Mouse (Mus musculus) spleen, adult 2 months (tissue): ENCODE results near the gene AW822073.
"Not testable (repeated sequence)": the region's sequence is repeated elsewhere in the genome, so short reads cannot be mapped to it uniquely, and the experiment has no call there.

ENCODE experiments used
- CTCF ChIP-seq: fragments of 200-500 bp; IDR thresholded peaks from 2 replicates; pipeline ENCODE4 v1.5.1; 2011; ENCODE audit warnings: mild to moderate bottlenecking, inconsistent platforms; ENCODE audit not compliant: insufficient read depth, insufficient read length, insufficient replicate concordance; ENCODE audit errors: extremely low read depth
- POLR2A ChIP-seq: fragments of 200-500 bp; IDR thresholded peaks from 2 replicates; pipeline ENCODE4 v1.6.1; 2011; ENCODE audit warnings: low read depth, low read length, inconsistent platforms

- not testable (repeated sequence) for TF ChIP-seq POLR2A, CTCF
These were observed 6.4 kb upstream of the AW822073 start for GRCm38 (mm10) chr10:58231088-58231487.
